8 mouse cellular contexts compared by ENCODE assay signal in the genomic region with DNA sequence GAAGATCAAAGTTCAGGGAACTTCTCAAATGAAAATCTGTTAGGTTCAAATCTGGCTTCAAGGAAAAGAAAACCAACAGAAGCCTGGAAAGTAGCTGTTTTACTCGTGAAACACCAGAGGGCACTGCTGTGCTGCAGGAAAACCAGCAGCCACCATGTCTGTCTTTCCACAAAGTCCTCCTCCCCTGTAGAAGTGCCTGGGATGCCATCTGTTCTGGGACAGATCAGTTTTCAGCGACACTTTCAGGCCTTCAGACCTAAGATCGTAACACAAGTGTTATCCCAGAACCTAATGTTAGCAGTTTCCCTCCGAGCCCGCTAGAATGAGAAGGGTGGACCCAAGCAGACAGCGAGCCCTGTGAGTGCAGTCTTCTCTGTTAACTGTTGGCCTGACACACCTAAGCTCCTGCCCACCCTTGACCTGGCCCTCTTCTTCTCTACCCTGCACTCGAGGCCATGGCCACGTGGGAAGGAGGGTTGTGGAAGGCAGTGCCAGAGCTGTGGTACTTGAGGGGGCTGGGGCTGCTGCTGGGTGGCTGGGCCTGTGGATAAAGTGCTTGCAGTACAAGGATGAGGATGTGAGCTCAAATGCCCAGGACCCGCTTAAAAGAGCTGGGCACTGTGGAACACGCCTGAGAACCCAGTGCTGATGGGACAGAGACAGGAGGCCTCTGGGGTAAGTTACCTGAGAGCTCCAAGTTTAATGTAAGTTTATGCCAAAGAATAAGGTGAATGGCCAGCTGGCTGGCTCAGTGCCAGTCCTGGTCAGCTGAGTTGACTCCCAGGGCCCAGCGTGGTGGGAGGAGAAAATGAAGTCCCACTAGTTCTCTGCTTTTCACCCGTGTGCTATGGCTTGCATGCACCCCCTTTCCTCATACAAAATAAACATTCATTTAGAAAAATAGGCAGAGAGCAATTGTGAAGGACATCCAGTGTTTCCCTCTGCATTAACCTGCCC. TPM values are rescaled to one million over a fixed set of nuclear protein-coding genes. Genes with fewer than 3 reads are reported as not detected.
DNase-seq lines count a peak whose midpoint lies in the region; ATAC-seq and TF ChIP-seq lines count a peak whose summit lies in the region.
"Not testable (repeated sequence)": the region's sequence is repeated elsewhere in the genome, so short reads cannot be mapped to it uniquely, and the experiment has no call there.

No protein-coding gene starts in this region.

- peak; percentile 55; the same call in 1 of the 2 replicates for TF ChIP-seq CTCF in testis, adult 2 months (IDR thresholded peaks at IDR 0.05; ENCODE audit: control insufficient read depth, insufficient read depth, insufficient replicate concordance, low read depth, low read length)

- not testable (repeated sequence) for H3K36me3 ChIP-seq in ES-E14 (ENCODE audit: control insufficient read depth, insufficient read depth, low read length, poor library complexity, severe bottlenecking); forebrain, embryonic 10.5 days (replicated peaks); neural tube, embryonic 11.5 days (ENCODE audit: control insufficient read depth, insufficient read depth, low read length); testis, adult 2 months (ENCODE audit: control insufficient read depth, insufficient read depth, low read length)
- peaks cover 28% of the 10 kb centered on the region for H3K36me3 ChIP-seq in liver, embryonic 16.5 days (ENCODE audit: control insufficient read depth, insufficient read depth)

- H3K9me3 ChIP-seq in ES-E14 (ENCODE audit: control insufficient read depth, insufficient read depth, low read depth, low read length); forebrain, embryonic 10.5 days; liver, embryonic 16.5 days (replicated peaks; ENCODE audit: control insufficient read depth, low read length); neural tube, embryonic 11.5 days (ENCODE audit: control insufficient read depth, low read length): not testable (repeated sequence)

- H3K4me3 ChIP-seq in ES-E14 (ENCODE audit: insufficient read depth in 1 of 2, low read depth in 1 of 2, low read length in 2 of 2, poor library complexity in 1 of 2, severe bottlenecking in 1 of 2); forebrain, embryonic 10.5 days; liver, embryonic 16.5 days (ENCODE audit: low read depth, low read length); neural tube, embryonic 11.5 days (ENCODE audit: low read depth, low read length); testis, adult 2 months (ENCODE audit: control insufficient read depth, low read depth, low read length): not testable (repeated sequence)

- H3K9ac ChIP-seq in ES-E14 (ENCODE audit: insufficient read depth, low read depth, low read length, poor library complexity, severe bottlenecking); liver, embryonic 16.5 days (ENCODE audit: low read depth, low read length); neural tube, embryonic 11.5 days (ENCODE audit: low read length): not testable (repeated sequence)

- TF ChIP-seq POLR2A in testis, adult 2 months (IDR thresholded peaks at IDR 0.05; ENCODE audit: control insufficient read depth, low read depth, low read length) = not testable (repeated sequence)

- in situ Hi-C loops in ES-E14 (cut with MboI; ENCODE audit: low sequenced_read_pairs in 2 of 2, unreplicated experiment in 2 of 2) = not testable (repeated sequence)

- not testable (repeated sequence) for H3K4me2 ChIP-seq in liver, embryonic 16.5 days (ENCODE audit: low read depth, low read length); neural tube, embryonic 11.5 days (ENCODE audit: low read depth)

- WGBS in forebrain, embryonic 10.5 days = 58% methylated on average over 12 of the region's 12 CpGs
- WGBS in large intestine, adult 2 months = 39% methylated on average over 12 of the region's 12 CpGs
- 46% methylated on average over 12 of the region's 12 CpGs for WGBS in liver, embryonic 16.5 days (ENCODE audit: insufficient replicate concordance)
- 48% methylated on average over 12 of the region's 12 CpGs for WGBS in neural tube, embryonic 11.5 days

- not testable (repeated sequence) for H3K27ac ChIP-seq in ES-E14 (ENCODE audit: insufficient read depth, low read depth, low read length, poor library complexity, severe bottlenecking); forebrain, embryonic 10.5 days; neural tube, embryonic 11.5 days (ENCODE audit: low read depth, low read length); testis, adult 2 months (ENCODE audit: control insufficient read depth, insufficient read depth, low read depth, low read length)
- peak overlapping the region; percentile 95 for H3K27ac ChIP-seq in liver, embryonic 16.5 days (ENCODE audit: low read length)

- H3K4me1 ChIP-seq in ES-E14 (ENCODE audit: control insufficient read depth in 2 of 2, insufficient read depth in 2 of 2, low read length in 2 of 2, poor library complexity in 1 of 2); forebrain, embryonic 10.5 days; neural tube, embryonic 11.5 days (ENCODE audit: control insufficient read depth, insufficient read depth, low read length); testis, adult 2 months (ENCODE audit: control insufficient read depth, insufficient read depth, low read length): not testable (repeated sequence)
- H3K4me1 ChIP-seq in liver, embryonic 16.5 days (ENCODE audit: control insufficient read depth, low read depth, low read length) = peaks cover 48% of the 10 kb centered on the region

- peak; percentile 43; the same call in 1 of the 2 replicates for ATAC-seq in cerebellum, adult (ENCODE audit: insufficient number of reproducible peaks, low FRiP score, low TSS enrichment)
- ATAC-seq in liver, embryonic 16.5 days (ENCODE audit: low read depth); neural tube, embryonic 11.5 days (ENCODE audit: insufficient read depth, low FRiP score, low TSS enrichment): not testable (repeated sequence)

- peak; percentile 61 for DNase-seq in ES-E14 (ENCODE audit: low read depth, low spot score)
- peak; percentile 63 for DNase-seq in forebrain, embryonic 10.5 days (ENCODE audit: extremely low spot score, low spot score)
- peak; percentile 74 for DNase-seq in heart, postnatal 4 days
- DNase-seq in large intestine, adult 2 months (ENCODE audit: low read depth, low spot score) = peak; percentile 63
- peak; percentile 63 for DNase-seq in neural tube, embryonic 11.5 days (ENCODE audit: low spot score)

- not testable (repeated sequence) for H3K27me3 ChIP-seq in forebrain, embryonic 10.5 days (ENCODE audit: poor library complexity, severe bottlenecking); liver, embryonic 16.5 days (ENCODE audit: control insufficient read depth, insufficient read depth, low read depth, low read length); neural tube, embryonic 11.5 days (ENCODE audit: control insufficient read depth, insufficient read depth, low read length); testis, adult 2 months (ENCODE audit: control insufficient read depth, insufficient read depth, low read length)

TF ChIP-seq in ES-E14, 5 proteins besides CTCF, POLR2A, EP300 and RAD21:
- TF ChIP-seq ZC3H11A (IDR thresholded peaks at IDR 0.05; ENCODE audit: borderline replicate concordance, low read depth, low read length) = peak; percentile 70; the same call in 1 of the 2 replicates

RNA-seq across cellular contexts. Expression of a gene that starts 22.9 kb away (rescaled TPM):
- 2.3 and 2.7 TPM in 2 replicates for total RNA-seq in ES-E14 (2012; rRNA removed)
- 2.0 and 3.0 TPM in 2 replicates for polyA plus RNA-seq in forebrain, embryonic 10.5 days (2016; fragmentation: Nextera tagmentation; extraction: Ambion mirVana)
- 1 to 10 TPM; 1.9 to 2.4 TPM for total RNA-seq in heart, postnatal 4 days (2021)
- polyA plus RNA-seq in large intestine, adult 2 months (2012; rRNA removed) = 11.8 and 14.2 TPM in 2 replicates
- polyA plus RNA-seq in liver, embryonic 16.5 days (2015; fragmentation: Nextera tagmentation; extraction: Ambion mirVana) = 0.92 and 1.2 TPM in 2 replicates
- 1.6 and 2.9 TPM in 2 replicates for polyA plus RNA-seq in neural tube, embryonic 11.5 days (2014; fragmentation: Nextera tagmentation; extraction: Ambion mirVana)
- 67.2 and 68.6 TPM in 2 replicates for polyA plus RNA-seq in testis, adult 2 months (2012; rRNA removed)

RNA-seq across cellular contexts. Expression of a gene that starts 24.9 kb away (rescaled TPM):
- 0.27 TPM in 1 of 2 replicates, not detected in the other for total RNA-seq in ES-E14 (2012; rRNA removed)
- polyA plus RNA-seq in forebrain, embryonic 10.5 days (2016; fragmentation: Nextera tagmentation; extraction: Ambion mirVana) = 0.76 and 1.3 TPM in 2 replicates
- total RNA-seq in heart, postnatal 4 days (2021) = 1 to 10 TPM in 1 of 2 experiments, under 1 TPM in 1; 0.86 to 1.4 TPM
- 8.6 and 20.6 TPM in 2 replicates for polyA plus RNA-seq in large intestine, adult 2 months (2012; rRNA removed)
- 34.8 and 39.3 TPM in 2 replicates for polyA plus RNA-seq in liver, embryonic 16.5 days (2015; fragmentation: Nextera tagmentation; extraction: Ambion mirVana)
- polyA plus RNA-seq in neural tube, embryonic 11.5 days (2014; fragmentation: Nextera tagmentation; extraction: Ambion mirVana) = 0.72 and 1.2 TPM in 2 replicates
- 0.47 and 0.57 TPM in 2 replicates for polyA plus RNA-seq in testis, adult 2 months (2012; rRNA removed)
